Mouse (Mus musculus): Measurements from ENCODE around the gene Gpn1. TPM values are rescaled to one million over a fixed set of nuclear protein-coding genes. Genes with fewer than 3 reads are reported as not detected.

The Gpn1 gene
- 13.1 and 18.8 TPM in 2 replicates for polyA plus RNA-seq (2012; ENCODE audit: insufficient read depth, insufficient read length, missing spikeins)

DNA sequence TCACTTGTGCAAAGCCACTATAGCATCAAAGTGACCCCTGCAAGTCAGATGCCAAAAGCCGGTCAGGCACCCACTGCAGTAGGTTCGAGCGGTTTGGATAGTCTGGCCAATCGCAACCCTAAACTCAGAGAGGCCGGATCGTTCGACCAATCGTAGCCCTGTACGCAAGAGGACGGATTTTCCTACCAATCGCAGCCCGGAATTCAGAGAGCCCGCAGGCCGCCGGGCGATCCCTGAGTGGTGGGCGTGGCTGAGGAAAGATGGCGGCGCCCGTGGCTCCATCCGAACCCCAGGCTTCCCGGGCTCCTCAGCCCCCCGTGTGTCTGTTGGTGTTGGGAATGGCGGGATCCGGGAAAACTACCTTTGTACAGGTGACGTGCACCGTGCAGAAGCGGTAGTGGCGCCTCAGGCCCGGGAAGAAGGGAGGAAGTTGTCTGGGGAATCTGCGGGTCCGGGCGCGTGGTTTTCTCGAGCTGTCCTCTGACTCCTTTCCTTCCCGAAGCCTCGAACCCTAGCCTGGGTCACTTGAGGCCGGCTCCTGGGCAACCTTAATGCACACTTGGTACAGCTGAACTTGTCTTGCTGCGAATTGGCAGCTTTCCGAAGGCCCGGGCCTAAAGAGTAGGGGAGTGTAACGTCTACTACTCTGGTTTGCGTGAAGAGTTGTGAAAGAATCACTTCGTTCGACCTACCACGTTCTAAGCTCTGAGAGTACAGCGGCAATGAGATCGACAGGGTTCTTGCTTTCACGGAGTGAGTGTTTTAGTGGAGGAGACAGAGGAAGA is at the start of gene Gpn1:
Gpn1 (plus strand) TSS at position 229 of the 785 bp plus-strand sequence.
- H3K4me3 ChIP-seq (ENCODE audit: insufficient read depth, low read depth, low read length): peak within 1 kb of the TSS; percentile 73
- H3K27ac ChIP-seq (replicated peaks; ENCODE audit: low read depth, low read length): no peak within 1 kb of the TSS
- peaks cover 5% of the 10 kb centered on the region; the same call in 1 of the 2 replicates for H3K4me1 ChIP-seq (ENCODE audit: control insufficient read depth, insufficient read depth, insufficient read length, low read length)

DNA sequence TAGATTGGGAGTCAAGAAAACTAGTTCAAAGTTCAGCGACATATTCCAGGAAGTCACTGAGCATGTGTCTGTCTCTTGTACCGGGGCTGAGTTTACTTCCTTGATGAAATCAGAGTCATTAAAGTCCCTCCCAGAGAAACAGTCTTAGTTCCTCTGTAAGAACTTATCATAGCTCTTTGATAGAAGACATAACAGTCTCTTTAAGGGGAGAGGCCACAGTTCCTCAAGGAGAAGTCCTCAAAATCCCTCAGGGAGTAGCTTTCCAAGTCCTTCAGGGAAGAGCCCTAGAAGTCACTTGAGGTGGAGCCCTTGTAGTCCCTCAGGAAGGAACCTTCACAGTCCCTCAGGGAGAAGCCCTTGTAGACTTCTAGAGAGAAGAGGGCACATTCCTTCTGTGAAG is 43.2 kb upstream of the Gpn1 start:
- Histone ChIP-seq H3K27ac (replicated peaks; ENCODE audit: low read depth, low read length) (peak overlapping the region; percentile 87), H3K4me1 (ENCODE audit: control insufficient read depth, insufficient read depth, insufficient read length, low read length) (peaks cover 7% of the 10 kb centered on the region; the same call in 1 of the 2 replicates), H3K4me3 (ENCODE audit: insufficient read depth, low read depth, low read length) (peak overlapping the region; percentile 64; the same call in 1 of the 2 replicates)

GRCm38 (mm10) chr5:31451878-31452561 is 42.5 kb upstream of the Gpn1 start, which contains the start of gene Zfp512:
Zfp512 (plus strand) TSS chr5:31452431.
- Histone ChIP-seq H3K4me3 (ENCODE audit: insufficient read depth, low read depth, low read length) (peak within 1 kb of the TSS; percentile 64), H3K27ac (replicated peaks; ENCODE audit: low read depth, low read length) (peak within 1 kb of the TSS; percentile 87), H3K4me1 (ENCODE audit: control insufficient read depth, insufficient read depth, insufficient read length, low read length) (peaks cover 7% of the 10 kb centered on the region; the same call in 1 of the 2 replicates)

- H3K4me1 ChIP-seq (ENCODE audit: control insufficient read depth, insufficient read depth, insufficient read length, low read length): peaks cover 7% of the 10 kb centered on the region; the same call in 1 of the 2 replicates
- peak overlapping the region; percentile 64 for H3K4me3 ChIP-seq (ENCODE audit: insufficient read depth, low read depth, low read length)
- H3K27ac ChIP-seq (replicated peaks; ENCODE audit: low read depth, low read length): peak overlapping the region; percentile 56
Observed at GRCm38 (mm10) chr5:31452562-31452878, 42.0 kb upstream of the Gpn1 start.

DNA sequence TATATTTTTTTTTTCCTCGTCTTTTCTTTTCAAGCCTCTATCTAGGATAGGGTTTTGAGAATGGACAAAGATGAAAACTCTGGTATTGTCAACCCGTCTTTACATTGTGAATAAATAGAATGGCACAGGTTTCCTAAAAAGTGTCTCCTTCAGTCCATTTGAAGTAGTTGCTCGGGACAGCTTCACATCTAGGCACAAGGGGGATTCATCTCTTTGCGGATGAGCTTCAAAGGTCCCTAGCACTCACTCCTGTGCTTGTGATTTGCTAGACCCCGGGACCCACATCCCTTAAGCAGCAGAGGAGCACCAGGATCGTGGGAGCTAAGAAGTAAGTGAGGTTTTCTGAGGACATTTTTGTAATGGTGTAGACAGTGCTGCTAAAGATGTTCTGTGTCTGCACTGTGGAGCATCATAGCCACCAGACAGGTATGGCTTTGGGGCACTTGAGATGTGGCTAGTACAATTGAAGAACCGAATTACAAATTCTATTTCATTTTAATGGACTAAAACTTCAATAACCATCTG is 41.6 kb upstream of the Gpn1 start:
- H3K4me1 ChIP-seq (ENCODE audit: control insufficient read depth, insufficient read depth, insufficient read length, low read length): peaks cover 7% of the 10 kb centered on the region; the same call in 1 of the 2 replicates
- H3K4me3 ChIP-seq (ENCODE audit: insufficient read depth, low read depth, low read length): peak overlapping the region; percentile 59
- H3K27ac ChIP-seq (replicated peaks; ENCODE audit: low read depth, low read length): no peak overlapping the region; the same call in 1 of the 2 replicates

GRCm38 (mm10) chr5:31467798-31468197 is 26.7 kb upstream of the Gpn1 start:
- no peak overlapping the region for H3K27ac ChIP-seq (replicated peaks; ENCODE audit: low read depth, low read length)
- H3K4me1 ChIP-seq (ENCODE audit: control insufficient read depth, insufficient read depth, insufficient read length, low read length): no peaks in the 10 kb centered on the region; the same call in 1 of the 2 replicates
- H3K4me3 ChIP-seq (ENCODE audit: insufficient read depth, low read depth, low read length): no peak overlapping the region

DNA sequence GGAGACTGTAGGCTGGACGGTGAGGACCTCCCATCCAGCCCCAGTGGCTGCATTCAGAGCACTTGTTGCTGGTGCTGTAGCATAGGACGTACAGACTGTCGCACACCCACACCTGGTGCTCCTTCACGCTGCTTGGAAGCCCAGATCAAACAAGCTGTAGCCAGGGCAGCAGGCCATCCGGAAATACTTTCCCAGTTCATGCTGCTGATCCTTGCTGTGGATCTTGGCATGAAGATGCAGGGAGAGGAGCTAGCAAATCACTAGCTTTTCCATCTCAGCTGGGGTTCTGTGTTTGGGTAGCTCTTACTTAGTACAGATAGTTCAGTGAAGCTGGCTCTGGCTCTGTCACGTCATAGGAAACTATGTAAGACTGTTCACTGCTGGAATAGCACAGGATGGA is 24.8 kb upstream of the Gpn1 start:
- Histone ChIP-seq H3K27ac (replicated peaks; ENCODE audit: low read depth, low read length) (no peak overlapping the region), H3K4me3 (ENCODE audit: insufficient read depth, low read depth, low read length) (no peak overlapping the region), H3K4me1 (ENCODE audit: control insufficient read depth, insufficient read depth, insufficient read length, low read length) (no peaks in the 10 kb centered on the region; the same call in 1 of the 2 replicates)

- H3K4me1 ChIP-seq (ENCODE audit: control insufficient read depth, insufficient read depth, insufficient read length, low read length): no peaks in the 10 kb centered on the region; the same call in 1 of the 2 replicates
- H3K27ac ChIP-seq (replicated peaks; ENCODE audit: low read depth, low read length): no peak overlapping the region
- H3K4me3 ChIP-seq (ENCODE audit: insufficient read depth, low read depth, low read length): no peak overlapping the region
Observed at GRCm38 (mm10) chr5:31470334-31470733, 24.2 kb upstream of the Gpn1 start.

DNA sequence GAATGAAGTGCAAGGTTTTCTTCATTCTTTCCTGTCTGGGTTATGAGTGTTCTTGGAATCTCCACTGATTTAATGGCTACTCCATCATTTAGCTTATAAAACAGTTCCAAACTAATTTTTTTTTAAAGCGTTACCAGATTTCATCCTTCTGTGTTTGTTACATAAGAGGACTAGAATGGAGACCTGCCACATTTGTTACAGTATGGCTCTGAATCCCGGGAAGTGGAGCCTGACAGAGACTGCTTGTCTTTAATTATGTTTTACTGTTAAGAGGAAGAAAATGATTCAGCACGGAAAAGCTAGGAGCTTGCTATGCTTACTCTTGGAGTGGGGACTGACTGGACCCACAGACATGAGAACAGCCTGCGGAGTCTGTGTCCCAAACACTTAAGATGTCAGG is 14.0 kb upstream of the Gpn1 start:
- Histone ChIP-seq H3K4me3 (ENCODE audit: insufficient read depth, low read depth, low read length) (no peak overlapping the region), H3K27ac (replicated peaks; ENCODE audit: low read depth, low read length) (no peak overlapping the region), H3K4me1 (ENCODE audit: control insufficient read depth, insufficient read depth, insufficient read length, low read length) (no peaks in the 10 kb centered on the region)

GRCm38 (mm10) chr5:31485440-31485839 is 9.1 kb upstream of the Gpn1 start, which contains the start of gene 4930548H24Rik:
4930548H24Rik (plus strand) TSS chr5:31485740.
- no peaks in the 10 kb centered on the region for H3K4me1 ChIP-seq (ENCODE audit: control insufficient read depth, insufficient read depth, insufficient read length, low read length)
- no peak within 1 kb of the TSS for H3K4me3 ChIP-seq (ENCODE audit: insufficient read depth, low read depth, low read length)
- H3K27ac ChIP-seq (replicated peaks; ENCODE audit: low read depth, low read length): no peak within 1 kb of the TSS

- H3K27ac ChIP-seq (replicated peaks; ENCODE audit: low read depth, low read length): no peak overlapping the region
- H3K4me1 ChIP-seq (ENCODE audit: control insufficient read depth, insufficient read depth, insufficient read length, low read length): no peaks in the 10 kb centered on the region
- H3K4me3 ChIP-seq (ENCODE audit: insufficient read depth, low read depth, low read length): no peak overlapping the region
Observed at GRCm38 (mm10) chr5:31487889-31488288, 6.7 kb upstream of the Gpn1 start.

DNA sequence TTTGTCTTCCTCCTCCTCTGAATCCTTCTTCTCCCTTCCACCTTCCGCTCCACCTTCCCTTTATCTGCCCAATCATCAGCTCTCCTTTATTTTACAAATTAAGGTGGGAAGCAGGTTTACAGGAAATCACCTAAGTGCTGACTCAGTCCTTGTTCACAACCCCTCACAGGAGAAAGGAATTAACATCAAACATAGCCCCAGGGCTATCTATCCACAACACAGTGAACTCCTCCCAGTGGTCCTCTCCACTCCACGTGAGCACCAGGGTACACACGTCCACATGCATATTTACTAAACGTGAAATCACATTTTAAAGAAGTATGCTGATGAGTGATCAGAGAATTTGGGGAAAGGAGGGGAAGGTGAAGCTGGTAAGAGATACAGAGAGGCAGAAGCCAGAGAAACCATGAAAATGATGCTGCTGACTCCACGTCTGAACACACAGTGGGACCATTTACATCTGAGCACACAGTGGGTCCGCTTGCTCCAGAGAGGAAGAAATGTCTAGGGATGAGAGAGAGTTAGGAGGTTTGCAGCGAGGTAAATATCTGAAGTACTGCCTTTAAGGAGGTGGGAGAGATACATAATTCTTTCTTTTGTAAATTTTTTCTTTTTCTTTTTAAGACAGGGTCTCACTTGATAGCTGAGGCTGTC is 5.3 kb upstream of the Gpn1 start:
- Histone ChIP-seq H3K4me3 (ENCODE audit: insufficient read depth, low read depth, low read length) (no peak overlapping the region), H3K27ac (replicated peaks; ENCODE audit: low read depth, low read length) (no peak overlapping the region), H3K4me1 (ENCODE audit: control insufficient read depth, insufficient read depth, insufficient read length, low read length) (no peaks in the 10 kb centered on the region)

GRCm38 (mm10) chr5:31492031-31492430 is 2.5 kb upstream of the Gpn1 start:
- no peak overlapping the region for H3K4me3 ChIP-seq (ENCODE audit: insufficient read depth, low read depth, low read length)
- H3K27ac ChIP-seq (replicated peaks; ENCODE audit: low read depth, low read length): no peak overlapping the region
- peaks cover 5% of the 10 kb centered on the region; the same call in 1 of the 2 replicates for H3K4me1 ChIP-seq (ENCODE audit: control insufficient read depth, insufficient read depth, insufficient read length, low read length)

DNA sequence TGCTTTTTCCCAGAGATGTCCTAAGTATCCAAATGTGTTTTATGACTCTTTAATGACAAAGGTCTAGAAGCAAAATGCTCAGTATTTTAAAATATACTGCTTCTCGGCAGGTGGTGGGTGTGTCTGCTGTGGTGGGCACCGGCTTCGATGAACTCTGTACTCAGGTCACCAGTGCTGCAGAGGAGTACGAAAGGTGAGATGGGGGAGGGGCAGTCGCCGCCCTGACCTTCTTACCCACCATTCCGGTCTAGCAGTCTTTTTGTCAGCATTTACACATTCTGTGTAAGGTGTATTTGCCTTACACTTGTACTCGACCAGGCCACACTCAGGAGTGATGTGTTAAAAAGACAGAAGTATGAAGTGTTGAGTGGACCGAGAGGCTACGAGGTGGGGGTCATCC is 10.3 kb downstream of the Gpn1 start:
- no peak overlapping the region for H3K27ac ChIP-seq (replicated peaks; ENCODE audit: low read depth, low read length)
- H3K4me1 ChIP-seq (ENCODE audit: control insufficient read depth, insufficient read depth, insufficient read length, low read length): no peaks in the 10 kb centered on the region
- no peak overlapping the region for H3K4me3 ChIP-seq (ENCODE audit: insufficient read depth, low read depth, low read length)

DNA sequence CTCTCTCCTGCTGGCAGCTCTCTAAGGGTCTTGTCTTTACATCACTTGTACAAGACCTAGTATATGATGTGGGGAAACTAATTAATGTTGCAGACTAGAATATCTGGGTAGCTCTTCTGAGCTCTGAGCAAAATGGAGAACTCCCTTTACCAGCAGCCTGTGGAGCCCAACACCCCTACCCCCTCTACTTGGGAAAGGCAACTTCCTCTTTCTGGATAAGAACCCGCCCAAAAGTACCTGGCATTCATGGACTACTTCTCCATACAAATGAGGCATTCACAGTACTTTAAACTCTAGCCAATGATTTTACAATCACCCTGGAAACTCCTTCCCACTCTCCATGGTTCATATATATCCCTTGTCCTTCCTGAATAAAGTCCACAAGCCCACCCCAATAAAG is 17.9 kb downstream of the Gpn1 start:
- no peak overlapping the region for H3K27ac ChIP-seq (replicated peaks; ENCODE audit: low read depth, low read length)
- no peaks in the 10 kb centered on the region for H3K4me1 ChIP-seq (ENCODE audit: control insufficient read depth, insufficient read depth, insufficient read length, low read length)
- no peak overlapping the region for H3K4me3 ChIP-seq (ENCODE audit: insufficient read depth, low read depth, low read length)
